Mouse (Mus musculus): ENCODE measurements around the gene Olfr1423. TPM values are rescaled to one million over a fixed set of nuclear protein-coding genes. Genes with fewer than 3 reads are reported as not detected.

Gene Olfr1423
- under 1 TPM in 1 of 2 experiments, not detected in 1; 0.11 TPM for polyA plus RNA-seq (2017; shearing (Covaris generic))

GRCm38 (mm10) chr19:12041217-12041616 is at the start of gene Olfr1423:
TSS of gene Olfr1423 (minus strand) at chr19:12041317.

GRCm38 (mm10) chr19:12077631-12078030 is 36.5 kb upstream of the Olfr1423 start, which contains the start of gene Olfr1425:
TSS of gene Olfr1425 (minus strand) at chr19:12077731.

GRCm38 (mm10) chr19:12062582-12062981 is 21.5 kb upstream of the Olfr1423 start, which contains the start of gene Olfr1424:
TSS of gene Olfr1424 (minus strand) at chr19:12062682.

Other genes starting within 250 kb of the Olfr1423 start
- 1 to 10 TPM; 2.4 to 2.6 TPM for gene Stx3, start 221.9 kb downstream of the Olfr1423 start, polyA plus RNA-seq (2017; shearing (Covaris generic))
- gene Olfr1417, start 202.1 kb downstream of the Olfr1423 start, polyA plus RNA-seq (2017; shearing (Covaris generic)), result under 1 TPM in 1 of 2 experiments, not detected in 1; 0.58 TPM
- not detected for gene Olfr1418, start 180.3 kb downstream of the Olfr1423 start, polyA plus RNA-seq (2017; shearing (Covaris generic))
- not detected for gene Olfr1419, start 166.2 kb downstream of the Olfr1423 start, polyA plus RNA-seq (2017; shearing (Covaris generic))
- gene Olfr1420, start 154.8 kb downstream of the Olfr1423 start, polyA plus RNA-seq (2017; shearing (Covaris generic)), result not detected
- gene Patl1, start 128.9 kb downstream of the Olfr1423 start, polyA plus RNA-seq (2017; shearing (Covaris generic)), result 10 to 100 TPM; 18.3 to 20.1 TPM
- gene Osbp, start 75.4 kb downstream of the Olfr1423 start, polyA plus RNA-seq (2017; shearing (Covaris generic)), result 10 to 100 TPM; 36.9 to 44.3 TPM
- under 1 TPM; 0.10 to 0.20 TPM for gene Olfr1424, start 21.4 kb upstream of the Olfr1423 start, polyA plus RNA-seq (2017; shearing (Covaris generic))
- under 1 TPM in 1 of 2 experiments, not detected in 1; 0.09 TPM for gene Olfr1425, start 36.4 kb upstream of the Olfr1423 start, polyA plus RNA-seq (2017; shearing (Covaris generic))
- gene Olfr1426, start 50.7 kb upstream of the Olfr1423 start, polyA plus RNA-seq (2017; shearing (Covaris generic)), result not detected
- not detected for gene Olfr1427, start 62.0 kb upstream of the Olfr1423 start, polyA plus RNA-seq (2017; shearing (Covaris generic))
- not detected for gene Olfr1428, start 74.6 kb upstream of the Olfr1423 start, polyA plus RNA-seq (2017; shearing (Covaris generic))
- gene Olfr76, start 81.9 kb upstream of the Olfr1423 start, polyA plus RNA-seq (2017; shearing (Covaris generic)), result under 1 TPM in 1 of 2 experiments, not detected in 1; 0.23 TPM
- under 1 TPM; 0.17 to 0.20 TPM for gene Olfr1555-ps1, start 128.8 kb upstream of the Olfr1423 start, polyA plus RNA-seq (2017; shearing (Covaris generic))
- not detected for gene Olfr1431, start 159.3 kb upstream of the Olfr1423 start, polyA plus RNA-seq (2017; shearing (Covaris generic))
- under 1 TPM in 1 of 2 experiments, not detected in 1; 0.12 TPM for gene Olfr1432, start 191.3 kb upstream of the Olfr1423 start, polyA plus RNA-seq (2017; shearing (Covaris generic))
- gene Olfr262, start 200.3 kb upstream of the Olfr1423 start, polyA plus RNA-seq (2017; shearing (Covaris generic)), result under 1 TPM in 1 of 2 experiments, not detected in 1; 0.49 TPM
- gene Olfr235, start 219.7 kb upstream of the Olfr1423 start, polyA plus RNA-seq (2017; shearing (Covaris generic)), result not detected
- not detected for gene Olfr1434, start 238.5 kb upstream of the Olfr1423 start, polyA plus RNA-seq (2017; shearing (Covaris generic))